Mouse (Mus musculus): ENCODE data around the gene H13.
A peak's percentile ranks its signal among the peaks of the same experiment; 100 is the strongest.

Gene H13

GRCm38 (mm10) chr2:152704256-152704605 is 35.0 kb downstream of the H13 start:
- no peak for DNase-seq

GRCm38 (mm10) chr2:152704811-152705370 is 35.6 kb downstream of the H13 start:
- DNase-seq = no peak

DNA sequence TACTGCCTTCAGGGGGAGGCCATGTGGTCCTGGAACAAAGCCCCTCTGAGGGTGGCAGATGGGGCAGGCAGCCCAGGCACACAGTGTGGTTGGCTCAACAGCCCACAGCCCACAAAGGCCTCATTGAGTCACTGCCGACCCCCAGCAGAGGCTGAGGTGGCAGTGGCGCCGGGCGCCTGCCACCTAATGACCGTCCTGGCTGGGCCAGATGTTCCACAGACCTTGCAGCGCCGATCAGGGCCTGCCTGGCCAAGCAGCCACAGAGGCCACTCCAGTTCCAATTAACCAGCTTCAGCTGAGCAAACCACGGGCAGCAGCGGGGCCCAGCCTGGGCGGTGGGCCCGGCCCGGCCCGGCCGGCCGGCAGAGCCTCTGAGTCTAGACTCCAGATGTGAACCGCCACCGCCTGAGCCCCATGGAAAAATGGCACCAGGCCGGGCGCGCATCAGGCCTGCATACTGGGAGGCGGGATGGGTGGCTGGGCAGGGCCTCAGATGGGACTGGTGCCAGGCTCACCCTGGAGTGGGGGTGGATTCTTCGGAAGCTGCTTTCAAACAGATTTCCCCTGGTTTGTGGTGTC is 36.8 kb downstream of the H13 start:
- DNase-seq = no peak

- DNase-seq = no peak
Measured at GRCm38 (mm10) chr2:152707186-152707585, 37.9 kb downstream of the H13 start.

DNA sequence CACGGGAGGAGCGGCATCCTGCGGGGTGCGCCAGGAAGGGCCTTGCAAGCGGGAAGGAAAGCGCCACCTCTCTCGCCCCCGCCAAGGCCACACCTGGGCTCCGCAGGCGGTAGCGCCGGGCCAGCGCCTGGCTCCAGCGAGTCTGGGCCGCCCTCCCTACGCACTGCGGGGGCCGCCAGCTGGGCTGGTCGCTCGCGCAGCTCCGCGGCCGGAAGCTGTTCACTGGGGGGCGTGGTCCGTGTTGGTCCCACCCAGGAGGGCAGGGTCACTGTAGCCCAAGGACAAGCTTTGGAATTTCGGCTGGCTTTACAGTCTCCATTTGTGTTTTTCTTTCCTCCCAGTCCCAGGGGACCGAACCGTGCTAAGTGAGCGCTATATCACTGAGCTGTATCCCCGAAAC is 38.4 kb downstream of the H13 start:
- peak in 1 of 2 experiments; percentile 43 for DNase-seq

- no peak for DNase-seq
Measured at GRCm38 (mm10) chr2:152709066-152709465, 39.8 kb downstream of the H13 start.

- DNase-seq = no peak
Measured at GRCm38 (mm10) chr2:152716241-152716772, 47.0 kb downstream of the H13 start.

- DNase-seq = no peak
Measured at GRCm38 (mm10) chr2:152717652-152718051, 48.4 kb downstream of the H13 start.

GRCm38 (mm10) chr2:152718076-152718475 is 48.8 kb downstream of the H13 start:
- no peak for DNase-seq

DNA sequence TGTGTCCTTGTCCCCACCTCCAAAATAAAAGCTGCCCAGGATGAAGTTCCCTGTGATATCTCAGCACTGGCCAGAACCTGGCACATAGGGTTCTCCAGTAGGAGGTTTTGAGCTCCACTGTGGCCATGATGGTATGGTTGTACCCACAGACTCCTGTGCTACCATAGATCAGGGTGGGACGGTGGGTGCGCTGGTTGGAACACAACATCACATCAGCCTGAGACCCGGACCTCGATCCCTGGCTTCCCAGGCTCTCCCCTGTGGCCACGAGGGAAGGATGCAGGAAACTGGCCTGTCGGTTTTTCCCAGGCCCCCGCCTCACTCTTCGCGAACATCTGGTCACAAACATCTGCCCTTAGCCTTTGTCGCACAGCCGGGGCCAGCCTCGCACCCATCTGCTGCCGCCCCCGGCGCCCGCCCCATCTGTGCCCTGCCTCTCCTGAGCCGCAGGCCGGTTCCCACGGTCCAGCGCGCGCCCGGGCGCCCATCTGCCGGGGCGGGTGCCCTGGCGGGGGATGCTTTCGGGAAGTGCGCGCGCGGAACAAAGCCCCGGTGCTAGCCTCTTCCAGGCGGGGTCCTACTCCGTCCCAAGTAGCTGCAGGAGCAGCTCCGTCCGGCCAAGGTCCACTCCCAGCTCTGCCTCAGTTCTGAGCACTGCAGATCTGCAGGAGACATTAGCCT is 54.5 kb downstream of the H13 start:
- DNase-seq = peak in 1 of 2 experiments; percentile 34

DNA sequence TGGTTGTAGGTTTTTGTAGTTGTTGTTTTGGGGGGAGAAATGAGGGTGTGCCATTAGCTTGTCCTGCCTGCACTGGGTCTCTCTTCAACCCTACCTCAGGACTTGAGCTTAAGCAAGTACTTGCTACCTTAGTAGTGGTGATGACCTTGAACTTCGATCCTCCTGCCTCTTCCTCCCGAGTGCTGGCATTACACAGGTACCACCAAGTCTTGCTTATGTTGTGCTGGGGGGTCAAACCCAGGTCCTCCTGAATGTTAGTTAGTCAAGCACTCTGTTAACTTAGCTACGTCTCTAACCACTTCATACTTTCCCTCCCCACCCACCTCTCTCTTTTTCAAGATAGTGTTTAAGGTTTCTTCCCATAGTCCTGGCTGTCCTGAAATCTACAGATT is 55.1 kb downstream of the H13 start:
- DNase-seq = no peak

- no peak for DNase-seq
Measured at GRCm38 (mm10) chr2:152725178-152725750, 56.0 kb downstream of the H13 start.

DNA sequence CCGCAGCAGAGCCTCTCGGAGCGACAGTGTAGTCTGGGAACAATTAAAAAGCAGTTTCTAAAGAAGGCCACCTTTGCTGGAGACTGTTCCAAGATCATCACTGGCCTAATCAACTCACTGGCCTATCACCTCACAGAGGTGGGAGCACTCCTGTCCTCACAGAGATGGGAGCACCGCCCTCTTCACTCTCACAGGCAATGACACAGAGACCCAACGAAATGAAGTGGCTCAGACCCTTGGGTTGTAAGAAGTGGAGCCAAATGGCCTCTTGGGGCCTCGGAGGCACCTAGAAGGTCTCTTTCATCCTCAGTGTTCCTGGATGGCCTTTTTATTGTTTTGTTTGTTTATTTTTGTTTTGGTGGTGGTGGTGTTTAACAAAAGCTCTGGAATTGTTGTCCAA is 57.0 kb downstream of the H13 start:
- no peak for DNase-seq

DNA sequence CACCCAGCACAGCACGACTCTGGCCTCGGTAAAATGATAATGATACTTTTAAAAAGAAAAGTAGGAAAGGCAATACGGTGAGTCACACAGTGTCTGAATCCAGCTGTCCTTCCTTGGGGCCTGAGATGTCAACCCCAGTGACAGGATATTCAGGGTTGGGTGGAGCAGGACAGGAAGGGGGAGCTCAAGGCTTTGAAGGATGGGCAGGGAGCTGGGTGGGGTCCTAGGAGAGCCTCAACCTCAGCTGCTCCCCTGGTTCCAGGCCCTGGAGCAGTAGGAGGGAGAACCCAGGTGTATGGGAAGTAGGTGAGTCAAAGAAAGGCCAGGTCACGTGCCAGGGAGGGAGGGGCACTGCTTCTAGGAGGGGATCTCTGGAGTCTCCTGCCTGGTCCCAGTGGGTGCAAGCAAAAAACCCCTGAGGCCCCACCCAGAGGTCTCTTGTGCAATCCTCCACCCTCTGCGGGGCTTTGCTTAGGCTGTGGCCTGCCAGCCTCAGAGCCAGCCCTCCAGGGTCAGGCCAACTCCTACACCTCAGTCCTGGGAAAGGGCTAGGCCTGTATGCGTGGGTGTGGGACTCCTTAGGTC is 57.6 kb downstream of the H13 start:
- DNase-seq = no peak

GRCm38 (mm10) chr2:152727795-152728510 is 58.7 kb downstream of the H13 start:
- no peak for DNase-seq

DNA sequence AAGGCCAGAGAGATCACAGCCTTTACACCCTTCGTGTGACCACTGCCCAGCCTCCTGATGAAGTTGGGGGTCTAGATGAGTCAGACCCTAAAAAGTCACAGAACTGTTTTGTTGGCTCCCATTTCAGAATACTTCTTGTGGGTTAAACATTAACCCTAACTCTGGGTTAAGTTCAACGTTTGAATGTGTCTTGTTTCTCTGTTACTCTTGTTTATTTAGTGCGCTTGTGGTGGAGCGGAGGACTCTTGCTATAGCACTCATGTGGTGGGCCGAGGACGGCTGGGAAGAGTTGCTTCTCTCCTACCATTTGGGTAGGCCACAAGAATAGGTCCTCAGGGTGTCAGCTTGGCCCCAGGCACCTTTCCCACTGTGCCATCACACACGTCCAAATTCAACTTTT is 59.3 kb downstream of the H13 start:
- no peak for DNase-seq

GRCm38 (mm10) chr2:152729013-152729635 is 59.9 kb downstream of the H13 start:
- DNase-seq = no peak

DNA sequence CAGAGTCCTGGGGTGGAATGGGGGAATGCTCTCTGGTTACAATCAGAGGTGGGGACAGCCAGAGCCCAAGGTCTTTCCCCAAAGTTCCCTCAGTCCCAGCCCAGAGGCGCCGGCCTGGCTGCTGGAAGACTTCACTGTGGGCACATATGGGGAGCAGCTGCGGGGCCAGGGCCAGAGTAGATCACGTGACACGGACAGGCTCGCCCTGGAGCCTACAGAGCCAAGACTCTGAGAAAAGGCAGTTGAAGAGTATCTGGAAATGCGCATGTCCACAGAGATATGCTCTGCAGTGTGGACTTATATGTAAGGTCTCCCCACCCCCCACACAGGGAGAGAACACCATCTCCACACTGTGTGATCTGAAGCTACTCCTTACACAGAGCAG is 60.4 kb downstream of the H13 start:
- no peak for DNase-seq

DNA sequence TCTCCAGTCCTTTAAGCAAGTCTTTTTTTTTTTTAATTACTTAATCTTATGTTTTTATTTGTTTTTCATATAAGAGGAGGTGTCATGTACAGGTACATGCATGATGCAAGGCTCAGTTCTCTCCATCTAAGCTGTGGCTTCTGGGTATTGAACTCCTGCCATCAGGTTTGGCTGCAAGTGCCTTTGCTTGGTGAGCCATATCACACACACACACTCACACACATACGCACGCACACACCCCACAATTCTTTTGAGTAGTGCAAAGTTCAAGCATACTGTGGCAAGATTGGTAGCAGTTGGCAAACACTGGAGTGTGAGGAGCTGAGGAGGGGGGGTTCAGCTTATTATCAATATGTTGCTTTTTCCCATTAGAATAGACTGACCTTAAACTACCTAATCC is 63.9 kb downstream of the H13 start:
- DNase-seq = no peak

DNA sequence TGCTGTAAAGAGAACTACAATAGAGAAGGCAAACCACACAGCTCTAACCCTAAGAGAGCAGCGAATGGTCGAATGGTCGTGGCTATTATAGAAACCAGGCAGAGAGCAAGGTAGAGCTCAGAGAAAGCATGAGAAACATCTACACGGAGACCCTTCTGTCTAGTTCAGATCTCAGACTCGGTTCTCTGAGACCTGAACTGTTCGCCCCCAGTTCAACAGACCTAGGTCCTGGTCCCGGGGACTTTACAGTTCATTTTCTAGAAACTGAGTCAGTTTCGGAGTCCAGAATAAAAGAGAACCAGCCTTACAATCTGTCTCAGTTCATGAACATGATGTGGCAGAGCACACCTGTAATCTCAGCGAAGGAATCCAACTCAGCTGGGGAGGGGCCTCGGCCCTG is 65.2 kb downstream of the H13 start:
- no peak for DNase-seq

DNA sequence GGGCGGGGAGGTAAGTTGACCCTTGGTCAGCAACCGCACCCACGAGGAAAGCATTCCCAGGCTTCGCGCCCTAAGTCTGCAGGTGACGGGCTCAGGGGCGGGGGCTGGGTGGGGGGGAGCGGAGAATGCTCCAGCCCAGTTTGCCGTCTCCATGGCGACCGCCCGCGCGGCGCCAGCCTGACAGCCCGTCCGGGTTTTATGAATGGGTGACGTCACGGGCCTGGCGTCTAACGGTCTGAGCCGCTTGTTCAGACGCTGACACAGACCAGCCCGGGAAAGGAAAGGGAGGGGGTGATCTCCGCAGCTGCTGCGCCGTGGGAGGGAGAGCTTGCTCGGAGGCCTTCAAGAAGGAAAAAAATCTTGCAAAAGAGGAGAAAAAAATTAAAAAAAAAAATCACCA is 65.7 kb downstream of the H13 start:
- DNase-seq = peak; percentile 76 to 84

DNA sequence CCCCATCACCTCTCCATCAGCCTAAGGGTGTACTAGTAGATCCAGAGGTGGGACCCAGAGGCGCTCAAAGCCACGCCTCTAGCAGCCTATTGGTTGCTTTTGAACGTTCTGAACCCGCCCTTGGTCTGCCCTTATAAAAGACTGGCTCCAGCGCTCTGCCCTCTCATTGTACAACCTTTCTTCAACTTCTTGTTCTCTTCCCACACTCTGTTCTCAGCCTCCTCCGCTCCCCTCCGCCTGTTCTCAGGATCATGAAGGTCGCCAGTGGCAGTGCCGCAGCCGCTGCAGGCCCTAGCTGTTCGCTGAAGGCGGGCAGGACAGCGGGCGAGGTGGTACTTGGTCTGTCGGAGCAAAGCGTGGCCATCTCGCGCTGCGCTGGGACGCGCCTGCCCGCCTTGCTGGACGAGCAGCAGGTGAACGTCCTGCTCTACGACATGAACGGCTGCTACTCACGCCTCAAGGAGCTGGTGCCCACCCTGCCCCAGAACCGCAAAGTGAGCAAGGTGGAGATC is 66.9 kb downstream of the H13 start, which contains the start of gene Id1:
TSS of gene Id1 (plus strand) at position 162 of the 512 bp plus-strand sequence.
- peak; percentile 66 to 75 for DNase-seq
